Comparison of ENCODE assay signal across 22 mouse cellular contexts in the genomic region with DNA sequence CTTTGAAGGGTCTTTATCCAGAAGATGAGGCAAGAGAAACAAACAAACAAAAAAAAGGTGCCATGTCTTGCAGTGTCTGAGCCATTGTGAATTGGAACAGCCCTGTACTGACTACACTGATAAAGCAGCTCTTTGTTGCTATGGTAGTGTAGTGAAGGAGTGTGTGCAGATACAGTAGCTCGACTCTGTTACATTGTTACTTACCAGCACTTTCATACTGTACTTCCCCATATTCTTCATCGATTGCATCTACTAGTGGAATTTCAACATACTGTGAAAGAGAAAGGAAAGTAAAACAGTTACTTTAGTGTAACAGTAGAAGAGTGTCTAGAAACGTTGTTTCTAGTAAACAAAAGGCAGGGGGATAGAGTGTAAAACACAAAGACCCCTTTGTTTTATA. TPM values are rescaled to one million over a fixed set of nuclear protein-coding genes. Genes with fewer than 3 reads are reported as not detected.
"Had no signal": no experiment of that assay in that cellular context is flagged by ENCODE, and none has a peak within 500 bp of the region (broad histone marks: within the 10 kb centered on the region; RNA-seq: fewer than 3 reads in every experiment).

No protein-coding gene starts in this region.

- H3K4me2 ChIP-seq: midbrain, embryonic 11.5 days had no signal

- H3K9ac ChIP-seq: liver, embryonic 14.5 days had no signal

- H3K4me3 ChIP-seq: left cerebral cortex, adult 2 months; limb, embryonic 10.5 days; megakaryocyte, embryonic 14.5 days had no signal

- H3K4me1 ChIP-seq: limb, embryonic 10.5 days; megakaryocyte, embryonic 14.5 days had no signal

- H3K36me3 ChIP-seq: limb, embryonic 10.5 days had no signal

- H3K27ac ChIP-seq: left cerebral cortex, adult 2 months; limb, embryonic 10.5 days; liver, embryonic 14.5 days had no signal

- H3K9me3 ChIP-seq: limb, embryonic 10.5 days; megakaryocyte, embryonic 14.5 days had no signal

- ATAC-seq: inflammation-experienced regulatory T-cells, adult 6 months; intestine, postnatal 0 days; midbrain, embryonic 16.5 days had no signal

- DNase-seq: kidney, adult 8-10 months; kidney, postnatal 25 days; lung, postnatal 36 days; right cerebral cortex, postnatal 4 days; spleen, adult 18-20 months; thymus, adult 18-20 months; thymus, postnatal 14 days had no signal

RNA-seq across cellular contexts. Expression of gene Nme8, which starts 7.6 kb away (rescaled TPM):
- total RNA-seq: layer of hippocampus, postnatal 25 days; left cerebral cortex, adult 2 months; left cerebral cortex, postnatal 14 days had no signal
- polyA plus RNA-seq: inflammation-experienced regulatory T-cells, adult 6 months; intestine, postnatal 0 days; kidney, embryonic 16.5 days; limb, embryonic 10.5 days; limb, embryonic 14.5 days; liver, embryonic 14.5 days; lung, embryonic 16.5 days; midbrain, embryonic 11.5 days; neural tube, embryonic 14.5 days; urinary bladder, adult 2 months had no signal
